ENCODE assay signal across 12 mouse cellular contexts in the genomic region with DNA sequence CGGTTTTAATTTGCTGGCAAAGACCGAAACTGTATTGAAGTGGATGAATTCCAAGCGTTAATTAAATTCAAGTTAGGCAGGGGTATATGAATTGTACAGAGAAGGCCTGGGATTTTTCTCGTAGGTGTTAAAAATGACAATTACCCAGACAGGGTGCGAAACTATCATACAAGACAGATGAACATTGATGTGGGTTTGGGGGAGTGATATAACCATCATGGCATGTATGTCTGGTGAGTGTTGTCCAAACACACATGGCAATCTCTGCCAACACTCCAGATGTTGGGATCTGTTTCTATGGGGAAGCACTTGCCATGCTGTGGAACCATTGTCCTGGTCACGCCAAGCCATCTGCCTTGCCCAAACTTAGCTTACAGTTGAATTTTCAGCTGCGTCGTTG.
"Had no signal": no experiment of that assay in that cellular context is flagged by ENCODE, and none has a peak within 500 bp of the region (broad histone marks: within the 10 kb centered on the region; RNA-seq: fewer than 3 reads in every experiment).

No protein-coding gene starts in this region.

- ATAC-seq: midbrain, embryonic 16.5 days had no signal

- H3K4me3 ChIP-seq: limb, embryonic 13.5 days; midbrain, embryonic 12.5 days; stomach, embryonic 15.5 days had no signal

- H3K4me1 ChIP-seq: midbrain, embryonic 12.5 days; stomach, embryonic 15.5 days had no signal

- H3K9ac ChIP-seq: limb, embryonic 13.5 days; liver, embryonic 14.5 days; midbrain, embryonic 12.5 days; stomach, embryonic 15.5 days had no signal

- H3K36me3 ChIP-seq: limb, embryonic 13.5 days; midbrain, embryonic 12.5 days; stomach, embryonic 15.5 days had no signal

- H3K4me2 ChIP-seq: limb, embryonic 13.5 days; midbrain, embryonic 12.5 days; stomach, embryonic 15.5 days had no signal

- H3K27ac ChIP-seq: kidney, postnatal 0 days; limb, embryonic 13.5 days; liver, embryonic 14.5 days; midbrain, embryonic 12.5 days; stomach, embryonic 15.5 days had no signal

- H3K9me3 ChIP-seq: limb, embryonic 13.5 days; midbrain, embryonic 12.5 days; stomach, embryonic 15.5 days had no signal

- H3K27me3 ChIP-seq: limb, embryonic 13.5 days; midbrain, embryonic 12.5 days; stomach, embryonic 15.5 days had no signal

- DNase-seq: kidney, adult 9 months; kidney, postnatal 36 days; layer of hippocampus, adult 9-11 months; layer of hippocampus, postnatal 36 days; lung, adult 18-20 months; right cerebral cortex, postnatal 14 days had no signal
